Mouse (Mus musculus): ENCODE data around the gene Synpo2. TPM values are rescaled to one million over a fixed set of nuclear protein-coding genes. Genes with fewer than 3 reads are reported as not detected.

The Synpo2 gene
- total RNA-seq (2014; fragmentation: Nextera tagmentation) (not detected in 2 replicates), total RNA-seq (2017) (0.17 and 0.22 TPM in 2 replicates), polyA plus RNA-seq (2012) (not detected in 2 replicates)

DNA sequence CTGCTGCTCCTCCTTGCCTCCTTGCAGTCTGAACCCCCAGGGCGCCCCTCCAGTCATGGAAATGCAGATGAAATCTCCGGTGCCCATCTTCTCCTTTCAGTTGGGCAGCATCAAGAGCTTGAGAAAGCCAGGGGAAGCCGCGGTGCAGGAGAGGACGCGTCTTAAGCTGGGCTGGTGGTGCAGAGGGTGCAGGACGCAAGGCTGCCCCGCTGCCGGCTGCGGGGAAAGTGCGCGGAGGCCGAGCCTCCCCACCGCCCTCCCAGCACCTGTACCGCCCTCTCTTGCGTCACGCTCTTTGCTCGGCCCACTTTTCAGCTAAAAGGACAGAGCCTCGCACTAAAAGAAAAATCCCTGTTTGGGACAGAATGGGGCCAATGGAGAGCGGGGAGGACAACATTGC, at the start of gene Synpo2:
Gene Synpo2, minus strand, starts transcription at position 229 of the 400 bp plus-strand sequence.
- H3K36me3 ChIP-seq (replicated peaks), result no peaks in the 10 kb centered on the region
- H3K4me3 ChIP-seq (ENCODE audit: low read depth, low read length), result no peak within 1 kb of the TSS
- ATAC-seq (ENCODE audit: extremely low read depth, insufficient number of reproducible peaks, low FRiP score, poor library complexity, severe bottlenecking) (no peak), DNase-seq (ENCODE audit: low spot score) (no peak)
- TF ChIP-seq TAL1 (conservative IDR thresholded peaks at IDR 0.05; ENCODE audit: low read depth, low read length) (no peak), GATA1 (IDR thresholded peaks at IDR 0.05; ENCODE audit: borderline replicate concordance, low read length) (no peak), GATA2 (IDR thresholded peaks at IDR 0.05; ENCODE audit: borderline replicate concordance, low read depth, low read length) (no peak), CTCF (IDR thresholded peaks at IDR 0.05; ENCODE audit: low read depth, low read length) (no peak), POLR2AphosphoS5 (IDR thresholded peaks at IDR 0.05; ENCODE audit: insufficient replicate concordance, low read depth, low read length) (no peak)
- H3K27me3 ChIP-seq (ENCODE audit: insufficient read depth, low read length), result no peaks in the 10 kb centered on the region
- peaks cover 4% of the 10 kb centered on the region; the same call in 1 of the 2 replicates for H3K9me3 ChIP-seq (replicated peaks)
- H3K4me1 ChIP-seq (ENCODE audit: insufficient read depth, low read depth, low read length), result no peaks in the 10 kb centered on the region

DNA sequence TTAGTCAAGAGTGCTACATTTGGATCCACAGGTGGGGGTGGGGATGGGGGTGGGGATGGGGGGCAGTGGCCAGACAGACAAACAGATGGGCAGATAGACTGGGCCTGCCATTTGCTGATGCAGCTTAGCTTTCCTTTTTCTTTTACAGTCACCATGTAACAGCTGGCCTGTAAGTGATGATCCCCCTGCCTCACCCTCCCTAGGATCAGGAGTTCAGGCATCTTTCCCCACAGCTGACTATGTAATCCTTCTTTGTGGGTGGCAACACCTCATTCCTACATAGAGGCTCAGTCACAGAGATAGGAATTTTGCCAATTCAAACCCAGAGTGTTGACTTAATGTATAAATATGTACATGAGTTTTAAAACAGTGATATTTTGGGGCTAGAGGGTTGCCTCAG, 49.7 kb upstream of the Synpo2 start:
- 0 out of 2 replicates have a peak, but pooled peaks cover 3% of the 10 kb centered on the region for H3K9me3 ChIP-seq (replicated peaks)
- H3K36me3 ChIP-seq (replicated peaks), result no peaks in the 10 kb centered on the region
- H3K27me3 ChIP-seq (ENCODE audit: insufficient read depth, low read length), result no peaks in the 10 kb centered on the region
- no peak for DNase-seq (ENCODE audit: low spot score)
- no peaks in the 10 kb centered on the region for H3K4me1 ChIP-seq (ENCODE audit: insufficient read depth, low read depth, low read length)
- TF ChIP-seq GATA2 (IDR thresholded peaks at IDR 0.05; ENCODE audit: borderline replicate concordance, low read depth, low read length) (no peak), TAL1 (conservative IDR thresholded peaks at IDR 0.05; ENCODE audit: low read depth, low read length) (no peak), POLR2AphosphoS5 (IDR thresholded peaks at IDR 0.05; ENCODE audit: insufficient replicate concordance, low read depth, low read length) (no peak), CTCF (IDR thresholded peaks at IDR 0.05; ENCODE audit: low read depth, low read length) (no peak), GATA1 (IDR thresholded peaks at IDR 0.05; ENCODE audit: borderline replicate concordance, low read length) (no peak)
- ATAC-seq (ENCODE audit: extremely low read depth, insufficient number of reproducible peaks, low FRiP score, poor library complexity, severe bottlenecking), result no peak
- H3K4me3 ChIP-seq (ENCODE audit: low read depth, low read length), result no peak overlapping the region

DNA sequence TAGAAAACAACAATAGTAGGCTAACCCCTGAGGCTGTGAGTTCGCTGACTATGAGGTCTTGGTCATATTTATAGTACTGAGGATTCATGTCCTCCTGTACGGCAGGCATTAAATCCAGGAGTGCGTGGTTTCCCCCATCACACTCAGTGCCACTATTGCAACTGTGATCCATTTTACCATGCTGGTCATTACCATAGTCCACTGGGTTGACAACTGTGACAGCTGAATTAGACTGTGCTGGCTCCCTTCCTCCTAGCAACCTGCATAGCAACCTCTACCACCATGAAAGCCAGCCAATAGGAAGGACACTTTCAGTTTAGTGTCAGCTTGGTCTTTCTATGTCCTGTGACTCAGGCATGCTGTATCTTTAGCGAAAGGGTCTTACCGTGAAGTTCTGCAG, 48.3 kb upstream of the Synpo2 start:
- DNase-seq (ENCODE audit: low spot score), result no peak
- ATAC-seq (ENCODE audit: extremely low read depth, insufficient number of reproducible peaks, low FRiP score, poor library complexity, severe bottlenecking), result no peak

DNA sequence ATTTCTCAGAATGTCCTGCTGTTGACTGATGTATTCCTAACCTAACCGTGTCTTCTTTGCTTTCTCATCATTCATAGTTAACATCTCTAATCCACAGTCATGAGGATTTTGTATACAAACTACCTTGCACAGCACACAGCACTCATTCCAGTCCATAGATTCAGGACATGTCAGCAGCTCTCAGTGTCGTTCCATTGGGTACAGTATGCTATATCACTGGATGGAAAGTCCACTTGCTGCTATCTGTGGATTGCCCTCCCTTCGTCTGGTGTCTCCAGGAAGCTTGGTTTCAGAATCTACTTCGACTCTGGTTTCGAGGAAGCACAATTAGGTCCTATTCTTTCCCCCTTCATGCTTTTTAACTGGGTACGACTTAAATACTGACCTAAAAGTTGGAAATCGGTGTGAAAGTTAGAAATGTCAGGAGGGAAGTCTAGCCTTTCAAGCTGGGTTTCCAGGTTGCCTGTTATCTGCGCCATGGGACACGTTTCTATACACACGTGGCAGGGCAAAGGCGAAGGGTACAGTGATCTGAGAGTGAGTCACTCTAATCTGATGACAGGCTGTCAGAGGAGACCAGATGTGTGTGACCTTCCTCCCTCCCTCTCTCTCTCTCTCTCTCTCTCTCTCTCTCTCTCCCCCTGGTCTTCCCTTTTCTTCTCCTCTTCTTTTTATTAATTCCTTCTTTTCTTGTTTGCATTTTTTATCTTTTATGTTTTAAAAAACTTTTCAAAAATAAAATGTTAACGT, 47.1 kb upstream of the Synpo2 start:
- no peaks in the 10 kb centered on the region for H3K27me3 ChIP-seq (ENCODE audit: insufficient read depth, low read length)
- H3K4me1 ChIP-seq (ENCODE audit: insufficient read depth, low read depth, low read length), result no peaks in the 10 kb centered on the region
- H3K4me3 ChIP-seq (ENCODE audit: low read depth, low read length), result no peak overlapping the region
- no peaks in the 10 kb centered on the region for H3K36me3 ChIP-seq (replicated peaks)
- TF ChIP-seq CTCF (IDR thresholded peaks at IDR 0.05; ENCODE audit: low read depth, low read length) (no peak), GATA1 (IDR thresholded peaks at IDR 0.05; ENCODE audit: borderline replicate concordance, low read length) (no peak), TAL1 (conservative IDR thresholded peaks at IDR 0.05; ENCODE audit: low read depth, low read length) (no peak), POLR2AphosphoS5 (IDR thresholded peaks at IDR 0.05; ENCODE audit: insufficient replicate concordance, low read depth, low read length) (no peak), GATA2 (IDR thresholded peaks at IDR 0.05; ENCODE audit: borderline replicate concordance, low read depth, low read length) (no peak)
- no peak for DNase-seq (ENCODE audit: low spot score)
- no peak for ATAC-seq (ENCODE audit: extremely low read depth, insufficient number of reproducible peaks, low FRiP score, poor library complexity, severe bottlenecking)
- 0 out of 2 replicates have a peak, but pooled peaks cover 3% of the 10 kb centered on the region for H3K9me3 ChIP-seq (replicated peaks)

More for the DNA sequence above, 48.3 kb upstream of the Synpo2 start:
- Histone ChIP-seq H3K36me3 (replicated peaks) (no peaks in the 10 kb centered on the region), H3K4me1 (ENCODE audit: insufficient read depth, low read depth, low read length) (no peaks in the 10 kb centered on the region), H3K9me3 (replicated peaks) (0 out of 2 replicates have a peak, but pooled peaks cover 3% of the 10 kb centered on the region), H3K4me3 (ENCODE audit: low read depth, low read length) (no peak overlapping the region), H3K27me3 (ENCODE audit: insufficient read depth, low read length) (no peaks in the 10 kb centered on the region)
- TF ChIP-seq POLR2AphosphoS5 (IDR thresholded peaks at IDR 0.05; ENCODE audit: insufficient replicate concordance, low read depth, low read length) (no peak), TAL1 (conservative IDR thresholded peaks at IDR 0.05; ENCODE audit: low read depth, low read length) (no peak), CTCF (IDR thresholded peaks at IDR 0.05; ENCODE audit: low read depth, low read length) (no peak), GATA1 (IDR thresholded peaks at IDR 0.05; ENCODE audit: borderline replicate concordance, low read length) (no peak), GATA2 (IDR thresholded peaks at IDR 0.05; ENCODE audit: borderline replicate concordance, low read depth, low read length) (no peak)

DNA sequence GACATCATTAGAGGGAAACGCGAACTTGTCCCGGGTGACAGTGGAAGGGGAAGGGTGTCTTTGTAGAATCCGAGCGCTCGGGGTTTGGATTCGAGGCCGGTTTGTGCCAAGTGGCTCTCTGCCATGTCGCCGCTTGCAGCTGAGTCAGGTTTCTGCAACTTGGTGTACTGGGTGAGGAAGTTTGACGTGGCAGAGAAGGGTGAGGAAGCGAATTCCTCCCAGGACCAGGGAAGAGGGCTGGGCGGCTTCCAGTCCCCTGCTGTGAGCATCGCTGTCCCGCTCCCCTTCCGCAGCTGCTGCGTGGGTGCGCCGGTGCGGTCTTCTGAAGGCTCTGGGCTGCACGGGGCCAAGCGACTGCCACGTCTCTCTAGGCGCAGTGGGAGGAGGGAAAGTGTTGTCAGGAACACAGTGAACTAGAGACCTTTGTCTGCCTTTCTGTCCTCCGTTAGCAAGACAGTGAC, 31.8 kb upstream of the Synpo2 start:
- H3K4me1 ChIP-seq (ENCODE audit: insufficient read depth, low read depth, low read length), result no peaks in the 10 kb centered on the region
- no peak for TF ChIP-seq CTCF (IDR thresholded peaks at IDR 0.05; ENCODE audit: low read depth, low read length)
- no peak for TF ChIP-seq GATA2 (IDR thresholded peaks at IDR 0.05; ENCODE audit: borderline replicate concordance, low read depth, low read length)
- no peak for TF ChIP-seq GATA1 (IDR thresholded peaks at IDR 0.05; ENCODE audit: borderline replicate concordance, low read length)
- no peak for TF ChIP-seq TAL1 (conservative IDR thresholded peaks at IDR 0.05; ENCODE audit: low read depth, low read length)
- TF ChIP-seq POLR2AphosphoS5 (IDR thresholded peaks at IDR 0.05; ENCODE audit: insufficient replicate concordance, low read depth, low read length), result no peak
- no peak for ATAC-seq (ENCODE audit: extremely low read depth, insufficient number of reproducible peaks, low FRiP score, poor library complexity, severe bottlenecking)
- H3K36me3 ChIP-seq (replicated peaks), result no peaks in the 10 kb centered on the region
- DNase-seq (ENCODE audit: low spot score), result no peak
- H3K9me3 ChIP-seq (replicated peaks), result peaks cover 23% of the 10 kb centered on the region
- H3K27me3 ChIP-seq (ENCODE audit: insufficient read depth, low read length), result peaks cover 4% of the 10 kb centered on the region; the same call in 1 of the 2 replicates
- H3K4me3 ChIP-seq (ENCODE audit: low read depth, low read length), result no peak overlapping the region

All from G1E (cell line).